Mouse (Mus musculus) stomach, embryonic 16.5 days (tissue): ENCODE measurements around the gene Trpv4. TPM values are rescaled to one million over a fixed set of nuclear protein-coding genes. Genes with fewer than 3 reads are reported as not detected.
A peak's percentile ranks its signal among the peaks of the same experiment; 100 is the strongest.

ENCODE experiments used
- ATAC-seq: fragments of 200-750 bp; cut with Nextera tagmentation; 2 replicates; pipeline ENCODE4 v1.8.0; 2017; ENCODE audit warnings: moderate number of reproducible peaks, moderate TSS enrichment; ENCODE audit not compliant: insufficient read depth, low FRiP score
- H3K27ac ChIP-seq: fragments of 300-500 bp; sonication (generic); 2 replicates; pipeline ENCODE4 v1.5.1; 2014; ENCODE audit warnings: low read length
- H3K27me3 ChIP-seq: fragments of 300-500 bp; sonication (generic); 2 replicates; pipeline ENCODE4 v1.6.1; 2014; ENCODE audit warnings: low read length, control low read depth, mixed read lengths; ENCODE audit not compliant: control insufficient read depth, insufficient read depth
- H3K36me3 ChIP-seq: fragments of 300-500 bp; sonication (generic); 2 replicates; pipeline ENCODE4 v1.6.1; 2014; ENCODE audit warnings: low read length; ENCODE audit not compliant: control insufficient read depth, insufficient read depth
- H3K4me1 ChIP-seq: fragments of 300-500 bp; sonication (generic); 2 replicates; pipeline ENCODE4 v1.6.1; 2014; ENCODE audit warnings: low read length, control low read depth, mixed read lengths; ENCODE audit not compliant: control insufficient read depth, insufficient read depth
- H3K4me2 ChIP-seq: fragments of 300-500 bp; sonication (generic); 2 replicates; pipeline ENCODE4 v1.6.1; 2014; ENCODE audit warnings: low read depth, low read length, mixed read lengths
- H3K4me3 ChIP-seq: fragments of 300-500 bp; sonication (generic); replicated peaks from 2 replicates; pipeline ENCODE4 v1.5.1; 2014; ENCODE audit warnings: mild to moderate bottlenecking, low read length
- H3K9ac ChIP-seq: fragments of 300-500 bp; sonication (generic); 2 replicates; pipeline ENCODE4 v1.6.1; 2014; ENCODE audit warnings: low read length
- H3K9me3 ChIP-seq: fragments of 300-500 bp; sonication (generic); replicated peaks from 2 replicates; pipeline ENCODE4 v1.6.1; 2016; ENCODE audit warnings: low read length, control low read depth; ENCODE audit not compliant: control insufficient read depth
- WGBS: fragments of 180-500 bp; shearing (Covaris S2); extraction: QIAGEN DNeasy Blood & Tissue Kit; methylation state at CpG from one replicate; pipeline ENCODE4 v1.1.7; 2014; 5-methylcytosine and 5-hydroxymethylcytosine counted together
- polyA plus RNA-seq: library from polyadenylated mRNA; unstranded; fragments of >200 nt; fragmentation: Nextera tagmentation; extraction: Ambion mirVana; gene quantifications from 2 replicates; pipeline ENCODE4 v1.2.1, GENCODE M21; 2015

Trpv4 gene
- polyA plus RNA-seq, 1 experiment from 2014 or later, result 2.8 TPM

- peak overlapping the region; percentile 86 for H3K9ac ChIP-seq
- H3K27ac ChIP-seq, result peak overlapping the region; percentile 77
- peak overlapping the region; percentile 72 for H3K4me3 ChIP-seq
- H3K4me2 ChIP-seq, result peak overlapping the region; percentile 86
- H3K9me3 ChIP-seq, result no peaks in the 10 kb centered on the region
- no peaks in the 10 kb centered on the region for H3K36me3 ChIP-seq
- WGBS, result 14% methylated on average over 16 of the region's 16 CpGs
- H3K4me1 ChIP-seq, result peaks cover 19% of the 10 kb centered on the region
- peak; percentile 18; the same call in 1 of the 2 replicates for ATAC-seq
- no peaks in the 10 kb centered on the region for H3K27me3 ChIP-seq
These were observed 31.6 kb upstream of the Trpv4 start for GRCm38 (mm10) chr5:114689700-114690366.

- H3K9ac ChIP-seq, result 0 out of 2 replicates have a peak overlapping the region, but pooled peaks have one; percentile 10
- H3K4me2 ChIP-seq, result peak overlapping the region; percentile 86; the same call in 1 of the 2 replicates
- no peaks in the 10 kb centered on the region for H3K27me3 ChIP-seq
- WGBS, result 79% methylated on average over 13 of the region's 13 CpGs
- peaks cover 19% of the 10 kb centered on the region for H3K4me1 ChIP-seq
- no peaks in the 10 kb centered on the region for H3K36me3 ChIP-seq
- H3K9me3 ChIP-seq, result no peaks in the 10 kb centered on the region
- 0 out of 2 replicates have a peak overlapping the region, but pooled peaks have one; percentile 72 for H3K4me3 ChIP-seq
- no peak for ATAC-seq
- peak overlapping the region; percentile 43; the same call in 1 of the 2 replicates for H3K27ac ChIP-seq
These were observed 30.5 kb upstream of the Trpv4 start for GRCm38 (mm10) chr5:114688703-114689102.

GRCm38 (mm10) chr5:114687901-114688300 is 29.7 kb upstream of the Trpv4 start:
- Histone ChIP-seq H3K27me3 (no peaks in the 10 kb centered on the region), H3K4me2 (no peak overlapping the region), H3K9me3 (no peaks in the 10 kb centered on the region), H3K27ac (peak overlapping the region; percentile 65; the same call in 1 of the 2 replicates), H3K4me1 (peaks cover 20% of the 10 kb centered on the region), H3K4me3 (no peak overlapping the region), H3K36me3 (no peaks in the 10 kb centered on the region), H3K9ac (no peak overlapping the region)
- ATAC-seq, result no peak

GRCm38 (mm10) chr5:114686726-114687210 is 28.5 kb upstream of the Trpv4 start:
- peak overlapping the region; percentile 65; the same call in 1 of the 2 replicates for H3K27ac ChIP-seq

GRCm38 (mm10) chr5:114685986-114686385 is 27.8 kb upstream of the Trpv4 start:
- Histone ChIP-seq H3K27ac (no peak overlapping the region), H3K9me3 (no peaks in the 10 kb centered on the region), H3K4me2 (no peak overlapping the region), H3K27me3 (no peaks in the 10 kb centered on the region), H3K9ac (no peak overlapping the region), H3K4me1 (peaks cover 31% of the 10 kb centered on the region), H3K36me3 (no peaks in the 10 kb centered on the region), H3K4me3 (no peak overlapping the region)
- ATAC-seq, result no peak
- WGBS, result 86% methylated on average over 5 of the region's 5 CpGs

More at GRCm38 (mm10) chr5:114686726-114687210, 28.5 kb upstream of the Trpv4 start:
- H3K9me3 ChIP-seq, result no peaks in the 10 kb centered on the region
- H3K4me2 ChIP-seq, result no peak overlapping the region
- WGBS, result 66% methylated on average over 7 of the region's 7 CpGs
- H3K9ac ChIP-seq, result peak overlapping the region; percentile 1; the same call in 1 of the 2 replicates
- no peak overlapping the region for H3K4me3 ChIP-seq
- H3K36me3 ChIP-seq, result no peaks in the 10 kb centered on the region
- H3K27me3 ChIP-seq, result no peaks in the 10 kb centered on the region
- no peak for ATAC-seq
- H3K4me1 ChIP-seq, result peaks cover 29% of the 10 kb centered on the region

- 65% methylated on average over 8 of the region's 8 CpGs for WGBS
- no peak overlapping the region for H3K4me2 ChIP-seq
- H3K9ac ChIP-seq, result peak overlapping the region; percentile 60
- no peaks in the 10 kb centered on the region for H3K27me3 ChIP-seq
- peaks cover 20% of the 10 kb centered on the region for H3K4me1 ChIP-seq
- ATAC-seq, result no peak
- no peak overlapping the region for H3K4me3 ChIP-seq
- peak overlapping the region; percentile 79 for H3K27ac ChIP-seq
- 0 out of 2 replicates have a peak, but pooled peaks cover 5% of the 10 kb centered on the region for H3K36me3 ChIP-seq
- H3K9me3 ChIP-seq, result no peaks in the 10 kb centered on the region
These were observed 23.5 kb upstream of the Trpv4 start for GRCm38 (mm10) chr5:114681717-114682116.

GRCm38 (mm10) chr5:114680676-114681285 is 22.6 kb upstream of the Trpv4 start:
- Histone ChIP-seq H3K4me3 (no peak overlapping the region), H3K9ac (peak overlapping the region; percentile 32; the same call in 1 of the 2 replicates), H3K4me2 (no peak overlapping the region), H3K27ac (peak overlapping the region; percentile 79), H3K9me3 (no peaks in the 10 kb centered on the region), H3K36me3 (0 out of 2 replicates have a peak, but pooled peaks cover 7% of the 10 kb centered on the region), H3K27me3 (no peaks in the 10 kb centered on the region), H3K4me1 (peaks cover 20% of the 10 kb centered on the region)
- ATAC-seq, result peak; percentile 27; the same call in 1 of the 2 replicates
- WGBS, result 44% methylated on average over 19 of the region's 19 CpGs

- Histone ChIP-seq H3K27ac (peak overlapping the region; percentile 79), H3K9ac (peak overlapping the region; percentile 29; the same call in 1 of the 2 replicates), H3K4me1 (peaks cover 20% of the 10 kb centered on the region), H3K4me3 (no peak overlapping the region), H3K4me2 (no peak overlapping the region), H3K27me3 (no peaks in the 10 kb centered on the region), H3K9me3 (no peaks in the 10 kb centered on the region), H3K36me3 (0 out of 2 replicates have a peak, but pooled peaks cover 7% of the 10 kb centered on the region)
- no peak for ATAC-seq
- 67% methylated on average over 17 of the region's 17 CpGs for WGBS
These were observed 21.8 kb upstream of the Trpv4 start for GRCm38 (mm10) chr5:114679841-114680591.
